Mouse (Mus musculus) megakaryocyte progenitor cell, adult 5-6 weeks (primary cell): Measurements from ENCODE around the gene Stat5b. TPM values are rescaled to one million over a fixed set of nuclear protein-coding genes. Genes with fewer than 3 reads are reported as not detected.

ENCODE experiments used
- ATAC-seq: replicated peaks from 2 replicates; pipeline ENCODE4 v1.8.0; 2016; ENCODE audit warnings: mild to moderate bottlenecking, moderate TSS enrichment, inconsistent platforms; ENCODE audit not compliant: poor library complexity
- total RNA-seq, 2 experiments: library from RNA; stranded (forward) in 1 of 2; stranded (reverse) in 1 of 2; fragments of 157-497, 149-512 nt in 1 of 2; fragments of 200-1000 nt in 1 of 2; gene quantifications; 2 replicates each; pipeline versions ENCODE4 v1.2.3 to v1.2.4; 2015 to 2017

Stat5b gene
- total RNA-seq, 2 experiments from 2014 or later = 29.4 to 32.2 TPM

DNA sequence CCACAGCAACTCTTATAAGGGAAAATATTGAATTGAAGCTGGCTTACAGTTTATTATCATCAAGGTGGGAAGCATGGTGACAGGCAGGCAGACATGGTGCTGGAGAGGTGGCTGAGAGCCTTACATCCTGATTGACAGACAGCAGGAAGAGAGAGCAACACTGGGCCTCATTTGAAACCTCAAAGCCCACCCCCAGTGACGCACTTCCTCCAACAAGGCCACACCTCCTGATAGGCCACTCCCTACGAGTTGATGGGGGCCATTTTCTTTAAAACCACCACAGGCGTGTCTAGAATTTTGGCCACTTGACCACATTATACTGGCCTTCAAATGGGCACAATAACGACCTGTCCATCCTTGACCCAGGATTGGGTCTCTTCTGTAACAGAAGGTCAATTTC, 76.3 kb downstream of the Stat5b start:
- ATAC-seq = no peak

DNA sequence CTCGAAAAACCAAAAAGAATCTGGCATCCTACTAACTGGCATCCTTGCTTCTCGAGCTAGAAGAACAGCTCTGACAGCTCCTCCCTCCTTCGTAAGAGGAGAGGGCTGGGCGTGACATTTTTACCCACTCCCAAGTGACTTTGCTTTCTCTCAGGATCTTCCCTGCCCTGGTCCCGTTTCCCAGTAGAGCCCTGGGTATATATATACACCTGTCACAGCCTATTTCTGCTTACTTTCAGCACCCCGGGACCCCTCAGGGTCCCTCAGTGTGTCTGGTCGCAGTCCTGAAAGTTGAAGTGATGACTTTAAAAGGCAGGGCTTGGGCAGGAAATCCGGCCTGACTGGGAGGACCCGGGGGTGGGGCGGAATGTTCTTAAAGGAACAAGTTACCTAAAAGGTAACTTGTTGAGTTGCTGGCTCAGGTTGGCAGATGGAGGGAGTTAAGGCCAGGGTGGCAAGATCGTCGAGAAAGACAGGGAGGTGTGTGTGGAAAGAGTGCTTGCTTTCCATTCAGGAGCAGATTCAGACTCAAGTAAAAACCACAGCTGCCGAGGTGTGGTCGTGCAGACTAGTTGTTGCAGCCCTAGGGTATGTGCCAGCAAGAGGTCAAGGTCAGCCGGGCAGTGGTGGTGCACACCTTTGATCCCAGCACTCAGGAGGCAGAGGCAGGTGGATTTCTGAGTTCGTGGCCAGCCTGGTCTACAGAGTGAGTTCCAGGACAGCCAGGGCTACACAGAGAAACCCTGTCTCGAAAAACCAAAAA, 79.7 kb downstream of the Stat5b start, which contains the start of gene Ghdc:
Gene Ghdc (minus strand): TSS at position 312 of the 763 bp plus-strand sequence.
- ATAC-seq = peak; percentile 92

DNA sequence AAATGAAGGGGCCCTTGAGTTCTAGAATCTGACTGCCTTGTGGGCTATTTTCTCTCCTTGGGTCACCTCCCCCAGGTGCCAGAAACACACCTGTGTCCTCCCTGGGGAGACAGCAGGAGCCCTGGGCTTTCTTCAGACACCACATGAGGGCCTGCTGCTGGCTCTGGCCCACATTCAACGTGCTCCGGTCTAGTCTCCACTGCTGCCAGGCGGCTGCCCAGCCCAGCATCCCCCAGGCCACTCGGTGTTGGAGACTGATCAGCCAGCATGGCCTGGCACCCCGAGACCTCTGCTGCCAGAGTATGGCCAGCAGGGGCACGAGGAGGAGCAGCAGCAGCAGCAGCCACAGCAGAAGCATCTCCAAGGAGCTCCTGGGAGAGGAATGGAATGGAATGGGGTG, 80.5 kb downstream of the Stat5b start:
- no peak for ATAC-seq

DNA sequence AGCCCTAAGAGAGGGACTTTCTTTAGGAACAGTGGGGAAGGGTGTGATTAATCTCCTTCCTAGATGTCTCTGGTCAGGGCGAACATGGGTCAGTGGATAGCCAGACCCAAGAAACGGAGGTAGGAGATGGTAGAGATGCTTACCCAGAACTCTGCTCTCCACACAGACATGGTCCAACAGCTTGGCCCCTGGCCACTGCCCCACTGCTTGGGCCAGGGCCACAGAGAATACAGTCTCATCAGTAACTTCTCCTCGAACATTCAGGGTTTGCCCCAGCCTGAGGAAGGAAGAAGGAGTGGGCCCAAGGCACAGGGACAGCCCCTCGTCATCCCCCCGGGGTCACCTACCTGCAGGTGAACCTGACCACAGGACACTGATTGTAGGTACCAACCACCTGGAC, 82.7 kb downstream of the Stat5b start:
- no peak for ATAC-seq

DNA sequence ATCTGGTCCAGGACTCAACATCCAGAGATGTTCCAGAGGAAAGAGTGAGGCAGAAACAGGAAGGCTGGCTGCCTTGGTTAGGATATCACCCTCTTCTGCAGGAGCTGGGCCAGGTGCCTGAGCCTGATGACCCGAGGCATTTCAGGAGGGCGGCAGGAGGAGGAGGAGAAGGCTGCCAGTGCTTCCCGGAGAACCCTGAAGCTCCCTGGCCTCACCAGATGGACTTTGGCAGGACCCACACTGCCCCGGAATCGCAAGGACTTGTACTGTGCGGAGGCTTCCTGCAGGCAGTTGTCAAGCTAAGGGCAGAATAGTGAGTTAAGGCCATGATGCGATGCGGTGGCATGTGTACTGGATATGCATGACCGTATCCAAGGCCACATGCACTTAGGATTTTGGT, 83.8 kb downstream of the Stat5b start:
- ATAC-seq = no peak

DNA sequence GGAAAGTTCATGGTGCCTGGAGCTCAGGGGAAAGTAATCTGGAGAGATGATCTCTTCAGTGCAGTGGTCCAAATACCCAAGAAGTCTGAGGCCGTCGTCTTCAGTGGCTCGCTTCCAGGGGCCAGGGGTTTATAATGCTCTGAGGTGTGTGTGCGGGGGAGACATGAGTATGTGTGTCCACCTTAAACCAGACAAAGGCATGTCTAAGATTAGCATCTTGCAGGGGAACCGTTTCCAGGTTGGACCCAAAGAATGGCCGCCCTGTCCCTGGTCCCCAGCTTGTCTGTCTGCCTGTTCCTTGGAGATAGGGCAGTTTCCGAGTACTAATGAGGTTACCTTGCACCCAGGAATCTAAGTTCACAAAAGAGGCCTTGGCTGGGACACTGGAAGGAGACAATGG, 87.7 kb downstream of the Stat5b start, which contains the start of gene Hcrt:
Gene Hcrt (minus strand): TSS at position 101 of the 400 bp plus-strand sequence.
- no peak for ATAC-seq

DNA sequence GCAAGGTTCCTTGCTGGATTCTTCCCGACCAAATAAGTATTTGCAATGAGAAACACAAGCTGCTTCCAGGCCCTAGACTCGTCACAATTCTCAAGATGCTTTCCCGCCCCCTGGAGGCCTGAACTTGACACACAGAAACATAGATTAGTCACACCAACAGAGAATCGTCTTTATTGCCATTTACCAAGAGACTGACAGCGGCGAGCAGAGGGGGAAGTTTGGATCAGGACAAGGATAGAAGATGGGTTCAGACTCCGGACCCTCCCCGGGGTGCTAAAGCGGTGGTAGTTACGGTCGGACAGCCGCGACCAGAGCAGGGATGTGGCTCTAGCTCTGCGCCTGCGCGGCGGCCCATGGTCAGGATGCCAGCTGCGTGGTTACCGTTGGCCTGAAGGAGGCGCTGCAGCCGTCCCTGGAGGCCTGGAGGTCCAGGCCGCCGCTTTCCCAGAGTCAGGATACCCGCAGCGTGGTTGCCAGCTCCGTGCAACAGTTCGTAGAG, 88.9 kb downstream of the Stat5b start:
- peak; percentile 88 for ATAC-seq

DNA sequence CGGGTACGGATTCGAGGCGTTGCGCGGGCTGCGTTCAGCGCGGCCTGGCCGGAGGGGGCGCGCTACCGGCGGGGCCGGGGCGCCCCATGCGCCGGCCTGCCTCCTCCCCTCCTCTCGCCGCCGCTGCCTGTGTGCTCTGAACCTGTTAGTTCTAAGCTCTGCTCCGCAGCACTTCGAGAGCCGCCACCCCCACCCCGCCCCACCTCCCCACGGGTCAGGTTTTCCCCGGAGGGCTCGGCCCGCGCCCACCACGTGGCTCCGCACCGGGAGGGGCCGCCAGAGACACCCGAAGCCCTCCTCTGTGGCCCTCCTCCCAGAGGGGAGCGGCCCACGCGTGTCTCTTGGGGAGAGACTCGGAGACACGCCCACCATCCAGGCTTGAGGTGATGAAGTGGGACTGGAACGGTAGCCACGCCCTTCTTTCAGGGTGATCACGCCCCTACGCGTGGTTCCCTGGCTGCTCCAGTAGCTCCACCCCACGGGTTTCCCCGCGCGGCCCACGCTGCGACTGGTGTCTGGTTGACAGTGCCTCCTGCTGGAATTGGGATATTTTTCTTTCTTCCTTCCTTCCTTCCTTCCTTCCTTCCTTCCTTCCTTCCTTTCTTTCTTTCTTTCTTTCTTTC, 90.8 kb downstream of the Stat5b start, which contains the start of gene Kcnh4:
Gene Kcnh4 (minus strand): TSS at position 332 of the 623 bp plus-strand sequence.
- peak; percentile 47 for ATAC-seq

DNA sequence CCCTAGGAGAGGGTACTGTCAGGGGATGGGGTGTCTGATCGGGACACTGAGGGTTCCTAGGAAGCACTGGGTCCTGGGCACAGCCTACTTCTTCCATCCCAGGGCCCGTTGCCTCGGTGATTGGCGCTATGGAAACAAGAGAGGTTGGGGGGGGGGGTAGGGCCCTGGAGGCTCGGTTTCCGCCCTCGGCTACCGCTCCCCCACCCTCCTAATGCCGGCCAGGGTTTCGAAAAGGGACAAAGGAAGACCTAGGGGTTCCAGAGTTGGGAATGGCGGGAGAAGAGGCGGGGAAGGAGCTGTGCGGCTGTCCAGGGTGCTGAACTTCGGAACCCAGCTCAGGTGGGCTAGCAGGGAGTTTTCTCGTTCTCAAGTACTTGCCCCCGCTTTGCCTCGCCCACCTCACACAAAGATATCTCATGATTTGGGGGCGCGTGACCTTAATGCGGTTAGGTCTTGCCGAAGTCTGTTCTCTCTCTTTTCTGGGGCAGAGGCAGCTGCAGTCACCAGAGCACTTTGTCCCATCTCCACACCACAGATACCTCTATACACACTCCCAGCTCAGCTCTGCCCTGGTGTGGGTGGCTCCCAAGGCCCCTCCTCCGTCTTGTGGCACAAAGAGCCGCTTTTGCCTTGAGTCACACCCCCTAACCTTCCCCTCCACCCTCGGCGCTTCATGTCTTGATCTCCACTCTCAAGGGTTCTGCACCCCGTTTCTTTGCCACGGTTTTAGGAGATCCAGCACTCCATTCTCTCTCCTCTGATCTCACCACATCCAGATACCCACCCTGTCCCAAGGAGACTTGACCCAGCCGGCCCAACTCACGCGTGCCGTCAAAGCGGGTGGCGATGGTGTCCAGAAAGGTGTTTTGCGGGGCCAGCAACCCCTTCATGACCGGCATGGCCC, 91.6 kb downstream of the Stat5b start:
- peak; percentile 43 for ATAC-seq

DNA sequence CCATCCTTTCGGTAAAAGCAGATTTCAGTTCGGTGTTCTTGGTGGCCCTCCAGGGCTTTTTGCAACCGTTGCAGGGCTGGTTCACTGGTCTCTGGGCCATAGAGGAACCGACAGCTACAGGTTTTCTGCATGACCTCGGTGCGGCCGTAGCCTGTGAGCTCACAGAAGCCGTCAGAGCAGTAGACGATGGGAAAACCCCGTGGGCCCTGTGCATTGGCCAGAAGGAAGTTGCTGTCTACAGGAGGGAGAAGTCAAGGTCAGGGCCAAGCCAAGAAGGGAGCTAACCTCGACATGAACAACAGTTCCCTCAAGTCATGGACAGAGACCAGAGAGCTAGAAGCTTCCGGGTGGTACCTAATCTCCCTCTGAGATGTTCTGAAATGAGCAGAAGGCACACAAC, 93.0 kb downstream of the Stat5b start:
- no peak for ATAC-seq

DNA sequence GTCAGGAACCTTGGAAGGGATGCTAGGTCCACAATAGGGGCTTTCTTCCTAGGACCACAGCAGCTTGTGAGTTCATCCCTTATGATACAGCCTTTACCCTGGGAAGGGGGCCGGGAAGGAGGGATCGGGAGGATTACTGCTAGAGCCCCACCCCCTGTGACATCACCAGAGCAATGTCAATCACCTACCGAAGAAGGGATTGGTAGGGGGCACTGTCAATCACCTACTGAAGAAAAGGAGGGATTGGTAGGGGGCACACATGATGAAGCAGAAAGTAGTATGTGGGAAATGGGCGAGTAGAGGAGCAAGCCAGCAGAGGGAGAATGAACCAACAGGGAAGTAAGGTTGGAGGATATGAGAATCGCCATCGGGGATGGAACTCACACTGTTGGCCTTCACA, 94.0 kb downstream of the Stat5b start:
- no peak for ATAC-seq

DNA sequence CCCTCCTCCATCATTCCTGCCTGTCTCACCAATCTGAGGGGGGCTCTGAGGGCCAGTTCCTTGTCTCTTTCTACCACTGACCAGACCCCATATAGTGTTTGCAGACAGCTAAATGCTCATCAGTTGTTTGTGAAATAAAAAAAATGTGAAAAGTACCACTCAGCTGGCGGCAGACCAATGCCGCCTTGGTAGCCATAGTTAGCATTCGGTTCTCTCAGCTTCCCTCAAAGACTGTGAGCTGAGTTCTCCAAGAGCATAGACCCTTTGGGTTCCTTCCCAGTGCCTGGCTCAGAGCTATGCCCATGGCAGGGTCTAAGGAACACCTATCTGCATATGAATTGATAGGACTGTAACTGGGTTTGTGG, 95.8 kb downstream of the Stat5b start:
- no peak for ATAC-seq

DNA sequence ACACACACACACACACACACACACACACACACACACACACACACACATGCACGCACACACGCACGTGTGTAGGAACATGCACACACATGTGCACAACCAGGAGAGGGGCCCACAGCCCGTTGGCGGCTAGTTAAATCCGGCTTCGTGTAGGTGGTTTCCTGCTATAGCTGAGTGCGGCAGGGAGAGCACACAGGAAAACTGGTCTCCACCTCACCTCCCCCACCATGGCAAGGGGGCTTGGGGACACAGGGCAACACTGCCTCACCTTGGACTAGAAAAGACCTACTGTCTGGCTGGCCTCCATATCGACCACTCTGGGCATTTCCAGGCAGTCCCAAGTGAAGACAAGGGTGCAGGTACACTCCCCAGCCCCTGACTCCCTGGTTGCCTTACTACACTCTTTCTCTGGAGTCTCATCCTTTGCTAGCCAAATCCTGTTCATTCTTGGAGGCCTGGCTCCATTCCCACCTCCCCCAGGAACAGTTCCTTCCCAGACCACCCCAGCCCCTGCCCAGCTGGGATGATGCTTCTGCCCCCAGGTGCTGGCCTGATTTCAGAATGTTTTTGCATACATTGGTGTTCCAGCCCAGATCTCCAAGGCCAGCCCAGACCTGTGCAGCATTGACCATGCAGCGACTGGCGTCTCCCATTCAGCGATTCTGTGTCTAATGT, 96.4 kb downstream of the Stat5b start:
- ATAC-seq = no peak

DNA sequence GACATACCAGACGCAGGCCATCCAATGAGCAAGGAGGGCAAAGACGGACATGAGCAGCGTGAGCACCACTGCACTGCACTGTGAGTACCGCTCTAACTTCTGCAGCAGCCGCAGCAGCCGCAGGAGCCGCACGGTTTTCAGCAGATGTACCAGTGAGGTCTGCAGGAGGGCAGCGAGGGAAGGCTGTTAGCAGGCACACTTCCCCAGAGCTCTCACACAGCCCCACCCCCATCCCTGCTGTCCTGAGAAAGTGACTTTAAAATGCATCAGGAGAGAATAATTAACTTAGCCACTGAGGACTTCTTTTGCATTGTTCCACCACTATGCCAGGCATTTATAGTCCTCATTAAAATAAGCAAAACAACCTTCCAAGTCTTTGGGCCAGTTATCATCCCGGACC, 98.2 kb downstream of the Stat5b start:
- ATAC-seq = no peak

DNA sequence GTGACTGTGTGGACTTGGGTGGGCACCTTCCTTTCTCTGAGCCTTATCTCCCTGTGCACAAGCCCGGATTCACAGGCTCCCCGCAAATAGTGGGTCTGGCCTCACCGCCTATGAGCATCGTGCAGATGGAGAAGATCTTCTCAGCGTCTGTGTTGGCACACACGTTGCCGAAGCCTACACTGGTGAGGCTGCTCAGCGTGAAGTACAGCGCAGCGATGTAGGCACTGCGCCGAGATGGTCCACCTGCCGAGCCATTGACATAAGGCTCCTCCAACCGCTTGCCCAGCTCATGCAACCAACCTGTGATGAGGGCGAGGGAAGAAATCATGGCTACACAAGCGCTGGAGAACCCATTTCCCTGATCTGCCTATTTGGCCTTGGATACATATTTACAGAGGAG, 100.4 kb downstream of the Stat5b start:
- no peak for ATAC-seq

DNA sequence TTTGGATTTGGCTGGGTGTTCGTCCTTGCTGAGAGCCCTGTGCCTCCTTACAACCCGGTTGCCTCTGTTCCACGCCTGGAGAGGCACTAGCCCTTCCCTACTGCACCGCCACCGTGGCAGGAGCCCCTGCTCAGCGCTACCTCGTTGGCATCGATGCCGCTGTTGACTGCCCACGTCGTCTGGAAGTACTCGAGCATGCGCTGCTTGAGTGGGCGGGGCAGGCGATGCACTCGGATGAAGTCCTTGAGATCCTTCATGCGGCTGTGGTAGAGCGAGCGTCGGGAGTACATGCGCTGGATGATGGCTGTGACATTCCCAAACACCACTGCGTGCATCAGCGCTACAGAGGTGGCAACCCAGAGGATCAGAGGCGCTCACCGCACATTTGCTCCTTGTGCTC, 101.1 kb downstream of the Stat5b start:
- no peak for ATAC-seq

DNA sequence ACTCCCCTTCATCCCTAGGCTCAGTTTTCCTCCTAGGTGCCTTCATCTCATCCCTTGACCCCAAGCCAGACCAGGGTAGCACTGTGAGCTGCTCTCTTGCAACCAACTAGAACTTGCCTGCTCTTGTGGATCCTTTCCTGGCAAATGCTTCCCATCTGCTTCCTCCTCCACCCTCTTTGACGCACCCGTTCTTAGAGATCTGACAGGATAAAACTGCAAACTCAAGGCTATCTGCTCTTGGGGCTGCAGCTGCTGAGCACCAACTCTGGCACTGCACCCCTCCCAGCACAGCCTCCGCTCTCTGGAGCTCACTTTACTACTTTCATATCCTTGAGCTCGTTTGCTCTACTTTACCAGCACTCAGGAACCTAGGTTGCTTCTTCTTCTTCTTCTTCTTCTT, 101.9 kb downstream of the Stat5b start:
- no peak for ATAC-seq

DNA sequence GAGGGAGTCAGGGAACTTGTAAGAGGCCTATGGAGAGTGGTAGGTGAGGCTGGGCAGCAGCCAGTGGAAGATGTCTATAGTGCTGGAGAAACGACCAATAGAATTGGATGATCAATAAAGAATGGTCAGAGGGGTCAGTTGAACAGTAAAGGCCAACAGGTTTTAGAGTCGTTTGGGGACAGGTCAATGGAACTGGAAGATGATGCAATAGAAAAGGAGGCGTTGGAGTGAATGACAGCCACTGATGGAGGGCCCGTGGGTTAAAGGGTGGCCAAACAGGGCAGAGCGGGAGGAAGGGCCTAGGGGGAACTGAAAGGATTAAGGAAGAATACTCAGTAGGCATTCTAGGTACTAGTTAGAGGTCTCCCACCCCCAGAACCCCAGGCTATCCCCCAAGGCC, 103.4 kb downstream of the Stat5b start:
- ATAC-seq = no peak

DNA sequence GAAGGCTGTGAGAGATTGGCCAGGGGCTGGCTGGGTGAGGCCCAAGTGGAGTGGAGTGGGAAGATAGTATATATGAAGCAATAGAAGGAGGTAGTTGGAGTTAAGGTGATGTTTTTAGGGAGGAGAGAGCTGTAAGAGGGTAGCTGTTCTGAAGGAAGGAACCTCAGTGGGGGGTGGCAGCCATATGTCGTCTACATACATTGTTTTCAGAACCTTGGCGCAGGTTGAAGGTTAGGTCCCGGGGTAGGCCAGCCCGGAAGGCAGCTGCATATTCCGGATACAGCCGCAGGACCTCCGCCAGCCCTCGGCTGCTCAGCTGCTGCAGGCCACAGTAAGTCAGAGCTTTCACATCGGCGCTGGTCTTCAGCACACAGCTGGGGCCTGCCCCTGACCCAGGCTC, 104.0 kb downstream of the Stat5b start:
- ATAC-seq = no peak

DNA sequence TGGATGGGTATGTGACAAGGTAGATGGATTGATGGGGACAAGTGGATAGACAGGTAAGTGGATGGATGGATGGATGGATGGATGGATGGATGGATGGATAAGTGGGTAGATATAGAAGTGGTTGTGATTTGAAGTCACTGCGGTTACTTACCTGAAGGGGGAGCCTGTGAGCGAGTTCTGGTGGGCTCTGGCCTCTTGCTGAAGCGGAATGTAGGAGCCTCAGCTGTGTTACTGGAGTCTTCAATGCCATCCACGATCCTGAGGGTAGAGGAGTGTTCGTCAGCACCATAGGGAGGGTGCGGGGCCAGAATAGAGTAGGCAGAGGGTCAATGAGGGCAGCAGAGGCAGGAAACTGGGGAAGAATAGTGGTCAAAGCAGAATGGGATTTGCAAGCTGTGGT, 105.4 kb downstream of the Stat5b start:
- ATAC-seq = peak; percentile 84

DNA sequence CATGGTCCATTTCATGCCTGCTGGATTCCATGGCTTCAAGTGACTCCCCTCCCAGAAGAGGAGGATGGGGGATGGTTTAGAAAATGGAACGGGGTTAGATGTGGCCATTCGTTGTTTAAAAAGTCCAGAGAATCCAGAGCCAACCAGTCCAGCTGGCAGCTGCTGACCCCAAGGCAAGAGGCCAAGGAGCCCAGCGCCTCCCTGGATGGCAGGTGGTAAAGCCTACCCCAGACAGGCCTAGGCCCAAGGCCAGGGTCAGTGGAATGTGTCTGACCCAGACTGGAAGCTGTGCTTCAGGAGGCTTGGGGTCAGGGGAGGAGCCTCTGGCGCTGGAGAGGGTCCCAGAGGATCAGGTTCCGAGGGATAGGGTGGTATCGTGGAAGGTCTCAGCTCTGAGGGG, 109.2 kb downstream of the Stat5b start:
- no peak for ATAC-seq
